30 mouse cellular contexts compared by ENCODE assay signal in the genomic region with DNA sequence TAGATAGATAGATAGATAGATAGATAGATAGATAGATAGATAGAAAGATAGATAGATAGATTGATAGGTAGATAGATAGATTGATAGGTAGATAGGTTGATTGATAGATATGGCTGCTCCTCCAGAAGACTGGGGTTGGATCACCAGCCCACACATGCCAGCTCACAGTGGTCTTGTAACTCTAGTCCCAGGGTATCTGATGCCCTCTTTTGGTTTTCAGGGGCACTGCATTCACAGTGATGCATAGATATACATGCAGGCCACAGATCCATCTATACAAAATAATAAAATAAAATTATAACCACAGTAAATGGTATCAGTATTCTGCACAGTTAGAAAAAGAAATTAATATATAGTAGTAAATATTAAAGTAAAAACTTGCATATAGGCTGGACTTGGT. TPM values are rescaled to one million over a fixed set of nuclear protein-coding genes. Genes with fewer than 3 reads are reported as not detected.
DNase-seq lines count a peak whose midpoint lies in the region; ATAC-seq and TF ChIP-seq lines count a peak whose summit lies in the region.
"Had no signal": no experiment of that assay in that cellular context is flagged by ENCODE, and none has a peak within 500 bp of the region (broad histone marks: within the 10 kb centered on the region; RNA-seq: fewer than 3 reads in every experiment).

No protein-coding gene starts in this region.

- no peak for TF ChIP-seq POLR2A in ES-Bruce4 (IDR thresholded peaks at IDR 0.05; ENCODE audit: insufficient read depth, low read length)
- no peak for TF ChIP-seq POLR2A in brain, embryonic 14.5 days (IDR thresholded peaks at IDR 0.05; ENCODE audit: borderline replicate concordance, extremely low read depth, insufficient read depth, insufficient read length, poor library complexity, severe bottlenecking)

- TF ChIP-seq EP300 in ES-Bruce4 (IDR thresholded peaks at IDR 0.05; ENCODE audit: insufficient read depth, low read depth, low read length), result no peak

- no peak overlapping the region for H3K9ac ChIP-seq in kidney, postnatal 0 days (ENCODE audit: low read depth, low read length)
- H3K9ac ChIP-seq in kidney, embryonic 16.5 days (replicated peaks; ENCODE audit: low read length), result no peak overlapping the region
- no peak overlapping the region for H3K9ac ChIP-seq in ES-Bruce4 (ENCODE audit: low read depth, poor library complexity, severe bottlenecking)
- H3K9ac ChIP-seq: heart, embryonic 13.5 days; kidney, embryonic 15.5 days; midbrain, embryonic 12.5 days; neural tube, embryonic 13.5 days had no signal

- no peak overlapping the region for H3K27ac ChIP-seq in kidney, postnatal 0 days
- H3K27ac ChIP-seq in kidney, embryonic 16.5 days (ENCODE audit: low read length), result no peak overlapping the region
- no peak overlapping the region for H3K27ac ChIP-seq in ES-Bruce4 (ENCODE audit: insufficient read depth, low read length)
- H3K27ac ChIP-seq: forebrain, embryonic 10.5 days; heart, adult 2 months; heart, embryonic 13.5 days; kidney, embryonic 15.5 days; midbrain, embryonic 12.5 days; neural tube, embryonic 13.5 days had no signal

- 0 out of 2 replicates have a peak, but pooled peaks cover 5% of the 10 kb centered on the region for H3K4me1 ChIP-seq in kidney, postnatal 0 days (replicated peaks; ENCODE audit: insufficient read depth, low read length)
- peaks cover 10% of the 10 kb centered on the region; the same call in 1 of the 2 replicates for H3K4me1 ChIP-seq in kidney, embryonic 16.5 days (ENCODE audit: insufficient read depth, low read length)
- peaks cover 5% of the 10 kb centered on the region for H3K4me1 ChIP-seq in ES-Bruce4 (ENCODE audit: control insufficient read depth, insufficient read depth, low read length)

- peaks cover 31% of the 10 kb centered on the region for H3K27me3 ChIP-seq in kidney, postnatal 0 days (ENCODE audit: insufficient read depth, low read length)
- peaks cover 39% of the 10 kb centered on the region for H3K27me3 ChIP-seq in kidney, embryonic 16.5 days (ENCODE audit: insufficient read depth, low read length)
- H3K27me3 ChIP-seq in ES-Bruce4 (ENCODE audit: control insufficient read depth, insufficient read depth, low read length, poor library complexity, severe bottlenecking), result no peaks in the 10 kb centered on the region

- no peaks in the 10 kb centered on the region for H3K36me3 ChIP-seq in kidney, postnatal 0 days (ENCODE audit: insufficient read depth, low read length)
- no peaks in the 10 kb centered on the region for H3K36me3 ChIP-seq in kidney, embryonic 16.5 days (ENCODE audit: insufficient read depth, low read length)
- no peaks in the 10 kb centered on the region for H3K36me3 ChIP-seq in ES-Bruce4 (ENCODE audit: control insufficient read depth, insufficient read depth, low read length, poor library complexity, severe bottlenecking)
- H3K36me3 ChIP-seq: forebrain, embryonic 10.5 days; heart, embryonic 13.5 days; kidney, embryonic 15.5 days; midbrain, embryonic 12.5 days; neural tube, embryonic 13.5 days had no signal

- H3K4me3 ChIP-seq in kidney, postnatal 0 days (replicated peaks; ENCODE audit: low read depth, low read length), result no peak overlapping the region
- H3K4me3 ChIP-seq in kidney, embryonic 16.5 days (ENCODE audit: low read length), result no peak overlapping the region
- H3K4me3 ChIP-seq in ES-Bruce4 (ENCODE audit: low read depth, low read length), result no peak overlapping the region
- H3K4me3 ChIP-seq: forebrain, embryonic 10.5 days; heart, adult 2 months; heart, embryonic 13.5 days; kidney, embryonic 15.5 days; midbrain, embryonic 12.5 days; neural tube, embryonic 13.5 days had no signal

- no peak overlapping the region for H3K4me2 ChIP-seq in kidney, postnatal 0 days (ENCODE audit: low read length)
- no peak overlapping the region for H3K4me2 ChIP-seq in kidney, embryonic 16.5 days (replicated peaks; ENCODE audit: low read depth, low read length)
- H3K4me2 ChIP-seq: heart, embryonic 13.5 days; kidney, embryonic 15.5 days; liver, embryonic 11.5 days; midbrain, embryonic 12.5 days; neural tube, embryonic 13.5 days had no signal

- no peak for DNase-seq in kidney, postnatal 0 days (ENCODE audit: low spot score)
- peak; percentile 16 for DNase-seq in 416B (ENCODE audit: low read depth)
- no peak for DNase-seq in brain, embryonic 14.5 days (ENCODE audit: low read depth)
- DNase-seq in adrenal gland, adult 2 months, result no peak
- DNase-seq in thymus, postnatal 25 days, result no peak
- DNase-seq: adrenal gland, postnatal 25 days; B cell, adult 2 months; cerebellum, postnatal 10 days; gastrocnemius, postnatal 25 days; heart, adult 2 months; heart, postnatal 14 days; lung, adult 18-20 months; lung, postnatal 10 days; thymus, adult 18-20 months had no signal

- no peaks in the 10 kb centered on the region for H3K9me3 ChIP-seq in kidney, postnatal 0 days (replicated peaks; ENCODE audit: low read length)
- H3K9me3 ChIP-seq in kidney, embryonic 16.5 days (ENCODE audit: low read length), result no peaks in the 10 kb centered on the region
- H3K9me3 ChIP-seq in ES-Bruce4 (replicated peaks; ENCODE audit: control insufficient read depth, insufficient read depth, low read length, poor library complexity, severe bottlenecking), result no peaks in the 10 kb centered on the region
- H3K9me3 ChIP-seq: forebrain, embryonic 10.5 days; heart, embryonic 13.5 days; kidney, embryonic 15.5 days; midbrain, embryonic 12.5 days; neural tube, embryonic 13.5 days had no signal

- TF ChIP-seq CTCF in kidney, postnatal 0 days (IDR thresholded peaks at IDR 0.05; ENCODE audit: low read depth), result peak; percentile 37; the same call in 1 of the 2 replicates
- TF ChIP-seq CTCF in ES-Bruce4 (IDR thresholded peaks at IDR 0.05; ENCODE audit: low read depth, low read length), result peak; percentile 48
- TF ChIP-seq CTCF in brain, embryonic 14.5 days (IDR thresholded peaks at IDR 0.05; ENCODE audit: borderline replicate concordance, extremely low read depth, insufficient read depth, insufficient read length), result peak; percentile 24; the same call in 1 of the 2 replicates

- no peak for ATAC-seq in kidney, postnatal 0 days (replicated peaks; ENCODE audit: low FRiP score, low read depth)
- no peak for ATAC-seq in kidney, embryonic 16.5 days (ENCODE audit: low FRiP score, low TSS enrichment)
- ATAC-seq: activated CD4-positive, CD25-positive, alpha-beta regulatory T cell, adult 4 months; intestine, postnatal 0 days; Patski had no signal

RNA-seq across cellular contexts. Expression of gene Cdk5r2, which starts 7.0 kb away (rescaled TPM):
- polyA plus RNA-seq in kidney, postnatal 0 days (2015; fragmentation: Nextera tagmentation; extraction: Ambion mirVana), result not detected in 2 replicates
- polyA plus RNA-seq in kidney, embryonic 16.5 days (2015; fragmentation: Nextera tagmentation; extraction: Ambion mirVana), result not detected in 2 replicates
- 0.28 and 0.32 TPM in 2 replicates for polyA plus RNA-seq in ES-Bruce4 (2011; ENCODE audit: insufficient read depth, insufficient read length, low read depth, missing spikeins)
- 51.5 and 90.9 TPM in 2 replicates for polyA plus RNA-seq in brain, embryonic 14.5 days (2012; rRNA removed)
- total RNA-seq in adrenal gland, adult 2 months (2021), result 1 to 10 TPM; 3.1 to 4.6 TPM
- 8.7 and 11.6 TPM in 2 replicates for polyA plus RNA-seq in adrenal gland, adult 2 months (2012; rRNA removed)
- total RNA-seq: gastrocnemius, postnatal 25 days; heart, postnatal 14 days; megakaryocyte progenitor cell, adult 5-6 weeks had no signal
- polyA plus RNA-seq: activated CD4-positive, CD25-positive, alpha-beta regulatory T cell, adult 4 months; heart, embryonic 13.5 days; limb, embryonic 11.5 days; Patski; spleen, adult 2 months had no signal

RNA-seq across cellular contexts. Expression of gene Fev, which starts 23.4 kb away (rescaled TPM):
- polyA plus RNA-seq in kidney, postnatal 0 days (2015; fragmentation: Nextera tagmentation; extraction: Ambion mirVana), result 0.14 and 0.20 TPM in 2 replicates
- polyA plus RNA-seq in kidney, embryonic 16.5 days (2015; fragmentation: Nextera tagmentation; extraction: Ambion mirVana), result 0.24 TPM in 1 of 2 replicates, not detected in the other
- polyA plus RNA-seq in ES-Bruce4 (2011; ENCODE audit: insufficient read depth, insufficient read length, low read depth, missing spikeins), result not detected in 2 replicates
- 0.47 and 3.4 TPM in 2 replicates for polyA plus RNA-seq in brain, embryonic 14.5 days (2012; rRNA removed)
- 1 to 10 TPM; 1.3 to 2.0 TPM for total RNA-seq in adrenal gland, adult 2 months (2021)
- 1.8 and 3.1 TPM in 2 replicates for polyA plus RNA-seq in adrenal gland, adult 2 months (2012; rRNA removed)
- total RNA-seq: gastrocnemius, postnatal 25 days; heart, adult 2 months; heart, postnatal 14 days; layer of hippocampus, postnatal 10 days; megakaryocyte progenitor cell, adult 5-6 weeks had no signal
- polyA plus RNA-seq: activated CD4-positive, CD25-positive, alpha-beta regulatory T cell, adult 4 months; forebrain, embryonic 10.5 days; limb, embryonic 11.5 days; neural tube, embryonic 13.5 days; Patski; stomach, embryonic 14.5 days had no signal

RNA-seq across cellular contexts. Expression of gene Cryba2, which starts 31.2 kb away (rescaled TPM):
- polyA plus RNA-seq in kidney, postnatal 0 days (2015; fragmentation: Nextera tagmentation; extraction: Ambion mirVana), result not detected in 2 replicates
- polyA plus RNA-seq in kidney, embryonic 16.5 days (2015; fragmentation: Nextera tagmentation; extraction: Ambion mirVana), result not detected in 2 replicates
- polyA plus RNA-seq in ES-Bruce4 (2011; ENCODE audit: insufficient read depth, insufficient read length, low read depth, missing spikeins), result not detected in 2 replicates
- polyA plus RNA-seq in brain, embryonic 14.5 days (2012; rRNA removed), result 0.44 and 1.1 TPM in 2 replicates
- 1 to 10 TPM in 1 of 2 experiments, under 1 TPM in 1; 0.52 to 1.8 TPM for total RNA-seq in adrenal gland, adult 2 months (2021)
- 0.55 and 0.85 TPM in 2 replicates for polyA plus RNA-seq in adrenal gland, adult 2 months (2012; rRNA removed)
- total RNA-seq: gastrocnemius, postnatal 25 days; heart, adult 2 months; heart, postnatal 14 days; megakaryocyte progenitor cell, adult 5-6 weeks had no signal
- polyA plus RNA-seq: activated CD4-positive, CD25-positive, alpha-beta regulatory T cell, adult 4 months; forebrain, embryonic 10.5 days; heart, embryonic 13.5 days; kidney, embryonic 15.5 days; limb, embryonic 11.5 days; liver, embryonic 11.5 days; midbrain, embryonic 12.5 days; Patski; spleen, adult 2 months had no signal
